Mouse (Mus musculus): ENCODE results near the gene 1810010D01Rik. TPM values are rescaled to one million over a fixed set of nuclear protein-coding genes. Genes with fewer than 3 reads are reported as not detected.

The 1810010D01Rik gene
- polyA plus RNA-seq, 1 experiment from 2014 or later: 0.35 TPM

DNA sequence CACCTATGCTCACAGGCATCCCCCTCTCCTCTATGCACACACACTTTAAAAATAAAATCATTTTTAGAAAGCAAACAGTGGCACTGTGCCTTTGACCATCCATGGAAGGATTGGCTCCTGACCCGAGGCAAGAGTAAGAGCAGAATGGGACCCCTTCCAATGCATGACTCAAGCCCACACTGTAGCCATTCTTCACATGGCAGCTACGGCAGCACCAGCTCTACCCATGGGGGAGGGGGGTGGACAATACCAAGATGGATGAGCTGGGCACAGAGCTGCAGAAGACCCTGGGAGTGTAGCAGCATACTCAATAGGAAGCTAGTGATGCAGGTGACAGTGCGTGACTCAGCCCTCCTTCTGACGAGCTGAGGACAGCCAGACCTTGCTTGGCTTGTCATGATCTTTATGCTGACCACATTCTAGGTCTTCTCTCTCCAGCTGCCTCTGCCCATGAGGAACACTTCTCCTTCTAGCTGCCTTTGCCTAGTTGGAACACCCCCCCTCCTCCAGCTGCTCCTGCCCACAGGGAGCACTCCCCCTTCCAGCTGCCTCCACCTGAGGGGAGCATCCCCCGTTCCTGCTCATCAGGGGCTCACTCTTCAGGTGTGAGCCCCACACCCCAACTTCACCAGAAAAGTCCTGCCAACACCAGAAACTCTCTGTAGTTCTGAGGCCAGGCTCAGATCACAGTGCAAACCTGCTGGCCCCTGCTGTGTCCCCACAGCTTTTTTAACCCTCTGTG lies 12.6 kb downstream of the 1810010D01Rik start:
- Histone ChIP-seq H3K9me3 (replicated peaks) (no peaks in the 10 kb centered on the region), H3K27ac (replicated peaks) (no peak overlapping the region)

GRCm38 (mm10) chr7:145194455-145195161 lies 13.3 kb downstream of the 1810010D01Rik start:
- no peak overlapping the region for H3K4me3 ChIP-seq (replicated peaks)
- H3K4me2 ChIP-seq: no peak overlapping the region
- WGBS (ENCODE audit: insufficient replicate concordance): 32% methylated on average over 3 of the region's 3 CpGs
- no peaks in the 10 kb centered on the region for H3K4me1 ChIP-seq (replicated peaks)
- ATAC-seq (ENCODE audit: insufficient read depth): no peak
- no peak overlapping the region for H3K9ac ChIP-seq
- H3K9me3 ChIP-seq (replicated peaks): no peaks in the 10 kb centered on the region
- H3K27me3 ChIP-seq: no peaks in the 10 kb centered on the region; the same call in 1 of the 2 replicates
- H3K27ac ChIP-seq (replicated peaks): no peak overlapping the region
- H3K36me3 ChIP-seq (replicated peaks): no peaks in the 10 kb centered on the region

More for the DNA sequence above, 12.6 kb downstream of the 1810010D01Rik start:
- H3K9ac ChIP-seq: no peak overlapping the region
- no peak overlapping the region for H3K4me3 ChIP-seq (replicated peaks)
- no peaks in the 10 kb centered on the region for H3K4me1 ChIP-seq (replicated peaks)
- no peak for ATAC-seq (ENCODE audit: insufficient read depth)
- H3K4me2 ChIP-seq: no peak overlapping the region
- no peaks in the 10 kb centered on the region; the same call in 1 of the 2 replicates for H3K27me3 ChIP-seq
- H3K36me3 ChIP-seq (replicated peaks): no peaks in the 10 kb centered on the region
- WGBS (ENCODE audit: insufficient replicate concordance): 32% methylated on average over 5 of the region's 5 CpGs

- no peaks in the 10 kb centered on the region for H3K36me3 ChIP-seq (replicated peaks)
- ATAC-seq (ENCODE audit: insufficient read depth): no peak
- H3K4me2 ChIP-seq: no peak overlapping the region
- 55% methylated on average over 6 of the region's 6 CpGs for WGBS (ENCODE audit: insufficient replicate concordance)
- no peaks in the 10 kb centered on the region for H3K4me1 ChIP-seq (replicated peaks)
- H3K27me3 ChIP-seq: no peaks in the 10 kb centered on the region; the same call in 1 of the 2 replicates
- H3K9ac ChIP-seq: no peak overlapping the region
- no peak overlapping the region for H3K4me3 ChIP-seq (replicated peaks)
- no peak overlapping the region for H3K27ac ChIP-seq (replicated peaks)
- H3K9me3 ChIP-seq (replicated peaks): no peaks in the 10 kb centered on the region
Observed at GRCm38 (mm10) chr7:145192836-145193235, 15.1 kb downstream of the 1810010D01Rik start.

DNA sequence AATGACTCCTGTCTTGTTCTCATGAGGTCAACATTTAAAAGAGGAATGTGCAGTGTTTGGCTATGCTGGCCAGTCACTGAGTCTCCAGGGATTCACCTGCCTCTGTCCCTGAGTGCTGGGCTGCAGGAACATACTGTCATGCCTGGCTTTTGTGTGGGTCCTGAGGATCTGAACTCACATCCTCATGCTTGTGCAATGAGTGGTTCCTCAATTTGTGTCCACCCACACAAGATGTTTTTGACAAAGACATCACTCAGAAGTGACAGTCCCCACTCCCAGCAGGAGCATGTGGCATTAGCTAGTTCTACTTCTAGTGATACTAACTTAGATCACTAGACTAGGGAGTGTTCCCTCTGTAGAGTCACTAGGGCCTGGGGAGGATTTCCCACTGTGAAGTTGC lies 17.4 kb downstream of the 1810010D01Rik start:
- Histone ChIP-seq H3K36me3 (replicated peaks) (no peaks in the 10 kb centered on the region), H3K4me1 (replicated peaks) (no peaks in the 10 kb centered on the region), H3K4me3 (replicated peaks) (no peak overlapping the region), H3K9ac (no peak overlapping the region), H3K27me3 (no peaks in the 10 kb centered on the region; the same call in 1 of the 2 replicates), H3K4me2 (no peak overlapping the region), H3K27ac (replicated peaks) (no peak overlapping the region), H3K9me3 (replicated peaks) (no peaks in the 10 kb centered on the region)
- ATAC-seq (ENCODE audit: insufficient read depth): no peak

GRCm38 (mm10) chr7:145189342-145189741 lies 18.6 kb downstream of the 1810010D01Rik start:
- no peak overlapping the region for H3K4me2 ChIP-seq
- H3K27ac ChIP-seq (replicated peaks): no peak overlapping the region
- H3K9me3 ChIP-seq (replicated peaks): no peaks in the 10 kb centered on the region
- ATAC-seq (ENCODE audit: insufficient read depth): no peak
- no peaks in the 10 kb centered on the region for H3K4me1 ChIP-seq (replicated peaks)
- no peak overlapping the region for H3K4me3 ChIP-seq (replicated peaks)
- H3K27me3 ChIP-seq: no peaks in the 10 kb centered on the region; the same call in 1 of the 2 replicates
- H3K36me3 ChIP-seq (replicated peaks): no peaks in the 10 kb centered on the region
- WGBS (ENCODE audit: insufficient replicate concordance): 47% methylated on average over 8 of the region's 8 CpGs
- H3K9ac ChIP-seq: no peak overlapping the region

GRCm38 (mm10) chr7:145187802-145188201 lies 20.1 kb downstream of the 1810010D01Rik start:
- Histone ChIP-seq H3K4me2 (no peak overlapping the region), H3K4me1 (replicated peaks) (no peaks in the 10 kb centered on the region), H3K36me3 (replicated peaks) (no peaks in the 10 kb centered on the region), H3K9me3 (replicated peaks) (no peaks in the 10 kb centered on the region), H3K9ac (no peak overlapping the region), H3K27me3 (no peaks in the 10 kb centered on the region), H3K4me3 (replicated peaks) (no peak overlapping the region), H3K27ac (replicated peaks) (no peak overlapping the region)
- no peak for ATAC-seq (ENCODE audit: insufficient read depth)
- 29% methylated on average over 3 of the region's 3 CpGs for WGBS (ENCODE audit: insufficient replicate concordance)

DNA sequence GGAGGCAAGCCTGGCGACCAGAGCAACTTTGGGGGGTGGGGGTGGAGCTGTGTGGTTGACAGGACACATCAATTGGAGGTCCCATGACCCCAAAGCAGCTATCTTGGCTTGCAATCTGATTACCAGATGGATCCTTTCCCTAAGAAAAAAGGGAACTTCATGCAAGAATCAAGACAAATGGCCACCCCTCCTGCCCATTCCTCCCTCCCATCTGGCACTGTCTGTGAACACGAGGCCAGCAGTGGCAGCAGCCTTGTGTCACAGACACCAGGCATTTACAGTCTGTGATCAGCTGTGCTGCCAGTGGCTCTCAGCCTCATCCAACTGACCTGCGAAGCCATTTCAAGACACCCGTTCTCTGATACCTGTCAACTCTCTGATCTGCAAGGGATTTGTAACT lies 25.5 kb downstream of the 1810010D01Rik start:
- Histone ChIP-seq H3K27me3 (no peaks in the 10 kb centered on the region), H3K9me3 (replicated peaks) (no peaks in the 10 kb centered on the region), H3K27ac (replicated peaks) (no peak overlapping the region), H3K4me3 (replicated peaks) (no peak overlapping the region), H3K9ac (no peak overlapping the region), H3K36me3 (replicated peaks) (no peaks in the 10 kb centered on the region), H3K4me1 (replicated peaks) (no peaks in the 10 kb centered on the region), H3K4me2 (no peak overlapping the region)
- WGBS (ENCODE audit: insufficient replicate concordance): 30% methylated on average over 4 of the region's 4 CpGs
- ATAC-seq (ENCODE audit: insufficient read depth): no peak

- H3K27ac ChIP-seq (replicated peaks): no peak overlapping the region
- H3K4me3 ChIP-seq (replicated peaks): no peak overlapping the region
- no peak overlapping the region for H3K9ac ChIP-seq
- no peaks in the 10 kb centered on the region for H3K9me3 ChIP-seq (replicated peaks)
- no peak for ATAC-seq (ENCODE audit: insufficient read depth)
- H3K36me3 ChIP-seq (replicated peaks): no peaks in the 10 kb centered on the region
- H3K27me3 ChIP-seq: no peaks in the 10 kb centered on the region
- 65% methylated on average over 11 of the region's 11 CpGs for WGBS (ENCODE audit: insufficient replicate concordance)
- H3K4me2 ChIP-seq: no peak overlapping the region
- no peaks in the 10 kb centered on the region for H3K4me1 ChIP-seq (replicated peaks)
Observed at GRCm38 (mm10) chr7:145181376-145182034, 26.4 kb downstream of the 1810010D01Rik start.

GRCm38 (mm10) chr7:145179691-145180091 lies 28.2 kb downstream of the 1810010D01Rik start:
- no peak for ATAC-seq (ENCODE audit: insufficient read depth)
- Histone ChIP-seq H3K27ac (replicated peaks) (no peak overlapping the region), H3K9ac (no peak overlapping the region), H3K4me1 (replicated peaks) (no peaks in the 10 kb centered on the region), H3K4me3 (replicated peaks) (no peak overlapping the region), H3K9me3 (replicated peaks) (no peaks in the 10 kb centered on the region), H3K36me3 (replicated peaks) (no peaks in the 10 kb centered on the region), H3K4me2 (no peak overlapping the region), H3K27me3 (no peaks in the 10 kb centered on the region)
- WGBS (ENCODE audit: insufficient replicate concordance): 34% methylated on average over 5 of the region's 5 CpGs

DNA sequence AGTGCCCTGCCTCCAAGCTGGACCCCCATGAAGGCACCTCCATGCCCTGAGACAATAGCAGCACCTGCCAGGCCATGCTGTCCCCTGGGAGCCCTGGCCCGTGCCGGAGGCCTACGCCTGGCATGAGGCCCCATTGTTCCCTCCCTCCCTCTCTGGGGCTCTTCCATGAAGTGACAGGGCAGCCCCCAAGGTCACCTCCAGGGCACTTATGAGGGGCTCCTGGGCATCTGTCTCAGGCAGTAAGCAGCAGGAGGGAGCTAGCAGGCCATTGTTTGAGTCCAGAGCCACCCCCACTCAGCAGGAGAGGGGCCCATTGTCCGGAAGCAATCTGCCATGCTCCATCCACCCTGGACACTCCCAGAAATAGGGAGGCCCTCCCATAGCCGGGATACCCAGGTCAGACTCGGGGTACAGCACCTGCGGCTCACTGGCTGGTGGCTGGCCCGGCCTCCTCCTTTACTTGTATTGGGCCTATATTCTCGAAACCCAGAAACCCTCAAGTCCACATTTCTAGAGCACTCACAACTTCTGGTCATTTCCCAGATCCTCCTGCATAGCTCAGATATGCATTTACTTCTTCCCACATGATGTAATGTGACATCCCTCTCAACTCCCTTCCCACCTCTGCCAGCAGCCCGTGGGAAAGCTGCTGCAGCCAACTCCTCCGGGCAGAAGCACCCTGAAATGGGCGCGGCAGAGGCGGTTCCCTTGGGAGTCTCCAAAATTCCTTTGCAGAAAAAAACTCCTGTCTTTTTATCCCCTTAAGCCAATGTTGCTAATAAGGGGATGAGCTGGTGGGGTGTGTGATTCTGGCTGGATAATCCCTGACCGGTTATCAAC lies 30.9 kb downstream of the 1810010D01Rik start:
- WGBS (ENCODE audit: insufficient replicate concordance): 61% methylated on average over 15 of the region's 15 CpGs
- no peaks in the 10 kb centered on the region for H3K9me3 ChIP-seq (replicated peaks)
- H3K36me3 ChIP-seq (replicated peaks): no peaks in the 10 kb centered on the region
- 0 out of 2 replicates have a peak, but pooled peaks cover 10% of the 10 kb centered on the region for H3K27me3 ChIP-seq
- H3K27ac ChIP-seq (replicated peaks): no peak overlapping the region
- no peak overlapping the region for H3K4me2 ChIP-seq
- no peaks in the 10 kb centered on the region for H3K4me1 ChIP-seq (replicated peaks)
- no peak overlapping the region for H3K9ac ChIP-seq
- no peak for ATAC-seq (ENCODE audit: insufficient read depth)
- no peak overlapping the region for H3K4me3 ChIP-seq (replicated peaks)

All from liver, embryonic 15.5 days (tissue).